Mouse (Mus musculus) lung, postnatal 0 days (tissue): ENCODE data around the gene Tmem274.

ENCODE experiments used
- CTCF ChIP-seq: IDR thresholded peaks from 2 replicates; pipeline ENCODE4 v1.5.1; 2016; ENCODE audit warnings: antibody characterized with exemption, mild to moderate bottlenecking
- EP300 ChIP-seq: IDR thresholded peaks from 2 replicates; pipeline ENCODE4 v1.6.1; 2016; ENCODE audit warnings: antibody characterized with exemption, mild to moderate bottlenecking, control low read depth

GRCm38 (mm10) chr4:149518351-149519220 is 41.4 kb downstream of the Tmem274 start:
- no peak for TF ChIP-seq CTCF
- TF ChIP-seq EP300: no peak
